Mouse (Mus musculus): Measurements from ENCODE around the gene Ahcyl2. TPM values are rescaled to one million over a fixed set of nuclear protein-coding genes. Genes with fewer than 3 reads are reported as not detected.

The Ahcyl2 gene
- polyA plus RNA-seq, 1 experiment from 2014 or later: 24.2 TPM

GRCm38 (mm10) chr6:29780082-29780481, 12.3 kb downstream of the Ahcyl2 start:
- Histone ChIP-seq H3K4me2 (replicated peaks) (no peak overlapping the region), H3K4me3 (replicated peaks; ENCODE audit: low read length) (no peak overlapping the region), H3K36me3 (replicated peaks; ENCODE audit: control insufficient read depth, insufficient read depth) (no peaks in the 10 kb centered on the region), H3K27ac (no peak overlapping the region), H3K4me1 (replicated peaks; ENCODE audit: control insufficient read depth, insufficient read depth, low read length) (0 out of 2 replicates have a peak, but pooled peaks cover 3% of the 10 kb centered on the region), H3K27me3 (ENCODE audit: control insufficient read depth, insufficient read depth, low read length) (no peaks in the 10 kb centered on the region), H3K9ac (no peak overlapping the region), H3K9me3 (ENCODE audit: control insufficient read depth, low read length) (no peaks in the 10 kb centered on the region)
- DNase-seq (ENCODE audit: low spot score) (no peak), ATAC-seq (ENCODE audit: low FRiP score) (no peak)

GRCm38 (mm10) chr6:29780571-29780970, 12.8 kb downstream of the Ahcyl2 start:
- Histone ChIP-seq H3K9ac (no peak overlapping the region), H3K27me3 (ENCODE audit: control insufficient read depth, insufficient read depth, low read length) (no peaks in the 10 kb centered on the region), H3K4me1 (replicated peaks; ENCODE audit: control insufficient read depth, insufficient read depth, low read length) (0 out of 2 replicates have a peak, but pooled peaks cover 1% of the 10 kb centered on the region), H3K9me3 (ENCODE audit: control insufficient read depth, low read length) (no peaks in the 10 kb centered on the region), H3K27ac (no peak overlapping the region), H3K4me2 (replicated peaks) (no peak overlapping the region), H3K4me3 (replicated peaks; ENCODE audit: low read length) (no peak overlapping the region), H3K36me3 (replicated peaks; ENCODE audit: control insufficient read depth, insufficient read depth) (no peaks in the 10 kb centered on the region)
- WGBS: 99% methylated on average over 2 of the region's 2 CpGs
- DNase-seq (ENCODE audit: low spot score): no peak
- ATAC-seq (ENCODE audit: low FRiP score): no peak

GRCm38 (mm10) chr6:29782239-29782638, 14.4 kb downstream of the Ahcyl2 start:
- DNase-seq (ENCODE audit: low spot score) (no peak), ATAC-seq (ENCODE audit: low FRiP score) (no peak)
- Histone ChIP-seq H3K4me2 (replicated peaks) (no peak overlapping the region), H3K9me3 (ENCODE audit: control insufficient read depth, low read length) (no peaks in the 10 kb centered on the region), H3K27ac (no peak overlapping the region), H3K4me1 (replicated peaks; ENCODE audit: control insufficient read depth, insufficient read depth, low read length) (no peaks in the 10 kb centered on the region), H3K27me3 (ENCODE audit: control insufficient read depth, insufficient read depth, low read length) (no peaks in the 10 kb centered on the region), H3K4me3 (replicated peaks; ENCODE audit: low read length) (no peak overlapping the region), H3K36me3 (replicated peaks; ENCODE audit: control insufficient read depth, insufficient read depth) (no peaks in the 10 kb centered on the region), H3K9ac (no peak overlapping the region)
- WGBS: 80% methylated on average over 1 of the region's 1 CpGs

DNA sequence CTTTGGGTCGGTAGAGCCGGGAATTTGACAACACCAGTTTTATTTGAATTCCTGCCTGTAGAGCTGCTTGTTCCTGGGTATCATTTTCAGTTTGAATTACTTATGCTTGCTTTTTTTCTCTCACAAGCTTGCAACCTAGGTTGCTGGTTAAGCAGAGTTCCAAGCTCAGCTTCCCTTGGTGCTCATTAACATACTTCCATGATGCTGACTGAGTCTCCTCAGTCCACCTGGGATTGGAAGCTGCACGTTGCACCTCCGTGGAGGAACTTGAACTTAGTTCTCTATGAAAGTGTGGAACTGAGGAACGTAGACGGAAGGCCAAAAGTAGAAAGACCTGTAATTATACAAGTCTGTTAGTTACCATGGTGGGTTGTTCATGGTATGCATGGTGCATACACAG, 16.1 kb downstream of the Ahcyl2 start:
- no peak for ATAC-seq (ENCODE audit: low FRiP score)

GRCm38 (mm10) chr6:29784413-29785021, 16.7 kb downstream of the Ahcyl2 start:
- H3K4me1 ChIP-seq (replicated peaks; ENCODE audit: control insufficient read depth, insufficient read depth, low read length): peaks cover 6% of the 10 kb centered on the region; the same call in 1 of the 2 replicates
- H3K9me3 ChIP-seq (ENCODE audit: control insufficient read depth, low read length): no peaks in the 10 kb centered on the region
- H3K27me3 ChIP-seq (ENCODE audit: control insufficient read depth, insufficient read depth, low read length): no peaks in the 10 kb centered on the region
- H3K36me3 ChIP-seq (replicated peaks; ENCODE audit: control insufficient read depth, insufficient read depth): no peaks in the 10 kb centered on the region
- WGBS: 95% methylated on average over 3 of the region's 3 CpGs
- no peak overlapping the region for H3K27ac ChIP-seq
- H3K4me3 ChIP-seq (replicated peaks; ENCODE audit: low read length): no peak overlapping the region
- no peak overlapping the region for H3K4me2 ChIP-seq (replicated peaks)
- no peak for ATAC-seq (ENCODE audit: low FRiP score)
- H3K9ac ChIP-seq: no peak overlapping the region
- no peak for DNase-seq (ENCODE audit: low spot score)

More for the DNA sequence above, 16.1 kb downstream of the Ahcyl2 start:
- H3K9ac ChIP-seq: no peak overlapping the region
- H3K9me3 ChIP-seq (ENCODE audit: control insufficient read depth, low read length): no peaks in the 10 kb centered on the region
- no peak overlapping the region for H3K4me2 ChIP-seq (replicated peaks)
- WGBS: 88% methylated on average over 6 of the region's 6 CpGs
- H3K4me3 ChIP-seq (replicated peaks; ENCODE audit: low read length): no peak overlapping the region
- peaks cover 4% of the 10 kb centered on the region; the same call in 1 of the 2 replicates for H3K4me1 ChIP-seq (replicated peaks; ENCODE audit: control insufficient read depth, insufficient read depth, low read length)
- no peak for DNase-seq (ENCODE audit: low spot score)
- H3K27me3 ChIP-seq (ENCODE audit: control insufficient read depth, insufficient read depth, low read length): no peaks in the 10 kb centered on the region
- H3K36me3 ChIP-seq (replicated peaks; ENCODE audit: control insufficient read depth, insufficient read depth): no peaks in the 10 kb centered on the region
- H3K27ac ChIP-seq: no peak overlapping the region

DNA sequence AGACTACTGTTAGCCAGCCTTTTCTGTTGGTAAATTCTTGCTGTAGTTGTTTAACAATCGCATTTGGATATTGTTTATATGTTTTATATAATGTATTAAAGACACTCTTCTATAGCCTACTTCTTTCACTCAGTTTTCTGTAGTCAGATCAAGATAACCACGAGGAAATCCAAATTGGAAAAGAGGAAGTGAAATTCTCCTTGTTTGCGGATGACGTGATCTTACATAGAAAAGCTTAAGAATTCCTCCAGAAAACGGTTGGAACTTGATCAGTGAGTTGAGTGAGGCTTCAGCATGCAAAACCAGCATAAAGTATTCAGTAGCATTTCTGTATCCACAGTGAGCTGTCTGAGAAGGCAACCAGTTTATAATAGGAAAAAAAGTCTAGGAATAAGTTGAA, 17.9 kb downstream of the Ahcyl2 start:
- DNase-seq (ENCODE audit: low spot score): no peak
- H3K27me3 ChIP-seq (ENCODE audit: control insufficient read depth, insufficient read depth, low read length): no peaks in the 10 kb centered on the region
- H3K27ac ChIP-seq: no peak overlapping the region
- 92% methylated on average over 5 of the region's 5 CpGs for WGBS
- peaks cover 6% of the 10 kb centered on the region; the same call in 1 of the 2 replicates for H3K4me1 ChIP-seq (replicated peaks; ENCODE audit: control insufficient read depth, insufficient read depth, low read length)
- no peak overlapping the region for H3K4me3 ChIP-seq (replicated peaks; ENCODE audit: low read length)
- H3K9ac ChIP-seq: no peak overlapping the region
- no peak overlapping the region for H3K4me2 ChIP-seq (replicated peaks)
- H3K36me3 ChIP-seq (replicated peaks; ENCODE audit: control insufficient read depth, insufficient read depth): no peaks in the 10 kb centered on the region
- no peak for ATAC-seq (ENCODE audit: low FRiP score)
- no peaks in the 10 kb centered on the region for H3K9me3 ChIP-seq (ENCODE audit: control insufficient read depth, low read length)

GRCm38 (mm10) chr6:29788779-29789350, 21.1 kb downstream of the Ahcyl2 start:
- 15% methylated on average over 3 of the region's 3 CpGs for WGBS
- H3K27ac ChIP-seq: no peak overlapping the region
- H3K4me1 ChIP-seq (replicated peaks; ENCODE audit: control insufficient read depth, insufficient read depth, low read length): peaks cover 6% of the 10 kb centered on the region; the same call in 1 of the 2 replicates

GRCm38 (mm10) chr6:29790014-29790698, 22.3 kb downstream of the Ahcyl2 start:
- H3K9me3 ChIP-seq (ENCODE audit: control insufficient read depth, low read length): no peaks in the 10 kb centered on the region
- ATAC-seq (ENCODE audit: low FRiP score): no peak
- WGBS: 86% methylated on average over 3 of the region's 3 CpGs
- H3K27me3 ChIP-seq (ENCODE audit: control insufficient read depth, insufficient read depth, low read length): no peaks in the 10 kb centered on the region
- no peaks in the 10 kb centered on the region for H3K36me3 ChIP-seq (replicated peaks; ENCODE audit: control insufficient read depth, insufficient read depth)
- no peak for DNase-seq (ENCODE audit: low spot score)
- no peak overlapping the region for H3K4me3 ChIP-seq (replicated peaks; ENCODE audit: low read length)
- H3K4me1 ChIP-seq (replicated peaks; ENCODE audit: control insufficient read depth, insufficient read depth, low read length): peaks cover 6% of the 10 kb centered on the region; the same call in 1 of the 2 replicates
- H3K27ac ChIP-seq: no peak overlapping the region
- H3K9ac ChIP-seq: no peak overlapping the region
- H3K4me2 ChIP-seq (replicated peaks): no peak overlapping the region

More at GRCm38 (mm10) chr6:29788779-29789350, 21.1 kb downstream of the Ahcyl2 start:
- DNase-seq (ENCODE audit: low spot score): peak; percentile 31
- H3K4me3 ChIP-seq (replicated peaks; ENCODE audit: low read length): no peak overlapping the region
- H3K9me3 ChIP-seq (ENCODE audit: control insufficient read depth, low read length): no peaks in the 10 kb centered on the region
- no peak overlapping the region for H3K9ac ChIP-seq
- H3K27me3 ChIP-seq (ENCODE audit: control insufficient read depth, insufficient read depth, low read length): no peaks in the 10 kb centered on the region
- H3K36me3 ChIP-seq (replicated peaks; ENCODE audit: control insufficient read depth, insufficient read depth): no peaks in the 10 kb centered on the region
- ATAC-seq (ENCODE audit: low FRiP score): no peak
- H3K4me2 ChIP-seq (replicated peaks): peak overlapping the region; percentile 10; the same call in 1 of the 2 replicates

GRCm38 (mm10) chr6:29793520-29793919, 25.7 kb downstream of the Ahcyl2 start:
- peaks cover 6% of the 10 kb centered on the region; the same call in 1 of the 2 replicates for H3K4me1 ChIP-seq (replicated peaks; ENCODE audit: control insufficient read depth, insufficient read depth, low read length)
- no peaks in the 10 kb centered on the region for H3K9me3 ChIP-seq (ENCODE audit: control insufficient read depth, low read length)
- H3K9ac ChIP-seq: no peak overlapping the region
- H3K4me3 ChIP-seq (replicated peaks; ENCODE audit: low read length): no peak overlapping the region
- H3K27me3 ChIP-seq (ENCODE audit: control insufficient read depth, insufficient read depth, low read length): no peaks in the 10 kb centered on the region
- no peaks in the 10 kb centered on the region for H3K36me3 ChIP-seq (replicated peaks; ENCODE audit: control insufficient read depth, insufficient read depth)
- ATAC-seq (ENCODE audit: low FRiP score) (no peak), DNase-seq (ENCODE audit: low spot score) (no peak)
- H3K27ac ChIP-seq: no peak overlapping the region
- WGBS: 82% methylated on average over 1 of the region's 1 CpGs
- H3K4me2 ChIP-seq (replicated peaks): no peak overlapping the region

All from hindbrain, embryonic 14.5 days (tissue).